Mouse (Mus musculus) forebrain, postnatal 0 days (tissue): ENCODE measurements around the gene Tmem221. TPM values are rescaled to one million over a fixed set of nuclear protein-coding genes. Genes with fewer than 3 reads are reported as not detected.
"Not testable (repeated sequence)": the region's sequence is repeated elsewhere in the genome, so short reads cannot be mapped to it uniquely, and the experiment has no call there.

Source experiments
- ATAC-seq: fragments of 200-750 bp; cut with Nextera tagmentation; 2 replicates; pipeline ENCODE4 v1.8.0; 2017; ENCODE audit warnings: mild to moderate bottlenecking, moderate library complexity
- DNase-seq: peaks from one replicate; pipeline ENCODE4 v3.0.0-alpha.2; 2015
- H3K27ac ChIP-seq: fragments of 300-500 bp; sonication (generic); 2 replicates; pipeline ENCODE4 v1.5.1; 2014; ENCODE audit warnings: low read depth, mild to moderate bottlenecking, antibody characterized with exemption, low read length, moderate library complexity, mixed read lengths
- H3K27me3 ChIP-seq: fragments of 300-500 bp; sonication (generic); 2 replicates; pipeline ENCODE4 v1.6.1; 2014; ENCODE audit warnings: mild to moderate bottlenecking, low read length, mixed read lengths; ENCODE audit not compliant: insufficient read depth
- H3K36me3 ChIP-seq: fragments of 300-500 bp; sonication (generic); 2 replicates; pipeline ENCODE4 v1.6.1; 2014; ENCODE audit warnings: mild to moderate bottlenecking, moderate library complexity; ENCODE audit not compliant: insufficient read depth
- H3K4me1 ChIP-seq: fragments of 300-500 bp; sonication (generic); 2 replicates; pipeline ENCODE4 v1.6.1; 2014; ENCODE audit warnings: antibody characterized with exemption; ENCODE audit not compliant: insufficient read depth
- H3K4me2 ChIP-seq: fragments of 300-500 bp; sonication (generic); 2 replicates; pipeline ENCODE4 v1.6.1; 2014; ENCODE audit warnings: low read depth, mild to moderate bottlenecking, moderate library complexity
- H3K4me3 ChIP-seq: fragments of 300-500 bp; sonication (generic); 2 replicates; pipeline ENCODE4 v1.5.1; 2014; ENCODE audit warnings: low read depth, low read length, mixed read lengths
- H3K9ac ChIP-seq: fragments of 300-500 bp; sonication (generic); 2 replicates; pipeline ENCODE4 v1.6.1; 2014; ENCODE audit warnings: mild to moderate bottlenecking
- H3K9me3 ChIP-seq: fragments of 300-500 bp; sonication (generic); 2 replicates; pipeline ENCODE4 v1.6.1; 2016; ENCODE audit warnings: low read length
- CTCF ChIP-seq: sonication (generic); IDR thresholded peaks from 2 replicates; pipeline ENCODE4 v1.5.1; 2016; ENCODE audit warnings: antibody characterized with exemption, control low read depth, low read depth
- WGBS: fragments of 180-500 bp; shearing (Covaris S2); extraction: QIAGEN DNeasy Blood & Tissue Kit; methylation state at CpG from one replicate; pipeline ENCODE4 v1.1.7; 2014; 5-methylcytosine and 5-hydroxymethylcytosine counted together
- polyA plus RNA-seq: library from polyadenylated mRNA; unstranded; fragments of >200 nt; fragmentation: Nextera tagmentation; extraction: Ambion mirVana; gene quantifications from 2 replicates; pipeline ENCODE4 v1.2.1, GENCODE M21; 2015
- total RNA-seq: library from RNA; depleted of rRNA; stranded (reverse); fragments of >200 nt; gene quantifications from 2 replicates; pipeline ENCODE4 v1.2.3, GENCODE M21; 2014

The Tmem221 gene
- total and polyA plus RNA-seq, 2 experiments from 2014 or later, result 0.16 TPM; not detected in 1

DNA sequence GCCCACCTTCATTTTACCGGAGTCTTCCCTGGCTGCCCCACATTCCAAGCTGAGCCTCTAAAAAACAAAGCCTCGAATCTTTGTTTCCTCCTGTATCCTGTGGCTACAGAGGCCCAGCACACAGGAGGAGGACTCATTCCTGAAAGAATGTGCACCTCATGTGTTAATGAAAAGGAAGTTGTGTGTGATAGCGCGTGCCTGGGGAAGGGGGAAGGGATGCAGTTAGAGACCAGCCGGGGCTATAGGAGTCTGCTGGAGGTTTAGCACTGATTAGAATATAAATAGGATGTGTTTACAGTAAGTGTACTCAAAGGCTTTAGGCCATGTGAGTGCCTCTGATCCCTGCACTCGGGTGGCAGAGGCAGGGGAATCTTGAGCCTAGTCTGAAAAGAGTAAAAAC is 32.4 kb downstream of the Tmem221 start:
- Histone ChIP-seq H3K4me3 (no peak overlapping the region), H3K27me3 (peaks cover 27% of the 10 kb centered on the region), H3K27ac (no peak overlapping the region), H3K4me1 (no peaks in the 10 kb centered on the region), H3K9me3 (no peaks in the 10 kb centered on the region), H3K9ac (no peak overlapping the region), H3K4me2 (no peak overlapping the region), H3K36me3 (no peaks in the 10 kb centered on the region)
- 15% methylated on average over 6 of the region's 6 CpGs for WGBS
- TF ChIP-seq CTCF, result no peak
- no peak for DNase-seq
- ATAC-seq, result no peak

- no peak within 1 kb of the TSS for H3K9ac ChIP-seq
- ATAC-seq (no peak), DNase-seq (no peak)
- no peak within 1 kb of the TSS for H3K27ac ChIP-seq
- peaks cover 27% of the 10 kb centered on the region for H3K27me3 ChIP-seq
- no peaks in the 10 kb centered on the region for H3K36me3 ChIP-seq
- TF ChIP-seq CTCF, result no peak
- H3K4me3 ChIP-seq, result no peak within 1 kb of the TSS
- no peak within 1 kb of the TSS for H3K4me2 ChIP-seq
- WGBS, result 9% methylated on average over 46 of the region's 46 CpGs
- H3K4me1 ChIP-seq, result no peaks in the 10 kb centered on the region
- no peaks in the 10 kb centered on the region for H3K9me3 ChIP-seq
These were observed 33.2 kb downstream of the Tmem221 start, which contains the start of gene Ccdc194 for GRCm38 (mm10) chr8:71525226-71526050. Gene Ccdc194 (minus strand): TSS chr8:71525711.

DNA sequence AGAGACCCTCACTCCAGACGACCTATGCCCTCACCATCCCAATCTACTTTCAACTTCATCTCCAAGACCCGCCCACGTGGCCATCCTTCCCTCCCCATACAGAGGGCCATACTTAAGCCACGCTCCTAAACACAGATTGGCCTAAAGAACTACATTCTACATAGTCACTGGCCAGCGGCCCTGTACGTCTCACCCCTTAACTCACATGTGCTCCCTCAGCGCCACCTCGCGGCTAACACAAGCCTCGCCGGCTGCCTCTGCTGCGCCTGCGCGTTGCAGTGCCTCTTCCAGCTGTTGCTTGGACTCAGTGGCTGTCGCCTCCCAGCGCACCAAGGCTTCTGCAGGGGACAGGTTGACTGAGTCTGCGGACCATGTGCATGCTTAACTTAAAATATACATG is 37.0 kb downstream of the Tmem221 start:
- Histone ChIP-seq H3K27ac (no peak overlapping the region), H3K9ac (no peak overlapping the region), H3K36me3 (no peaks in the 10 kb centered on the region), H3K4me2 (0 out of 2 replicates have a peak overlapping the region, but pooled peaks have one; percentile 8), H3K4me3 (no peak overlapping the region), H3K27me3 (peaks cover 23% of the 10 kb centered on the region), H3K9me3 (no peaks in the 10 kb centered on the region), H3K4me1 (no peaks in the 10 kb centered on the region)
- peak; percentile 91 for TF ChIP-seq CTCF
- peak; percentile 90 for DNase-seq
- 4% methylated on average over 17 of the region's 17 CpGs for WGBS
- peak; percentile 92 for ATAC-seq

- H3K4me1 ChIP-seq, H3K9ac ChIP-seq, H3K9me3 ChIP-seq, H3K36me3 ChIP-seq, H3K27ac ChIP-seq, H3K4me2 ChIP-seq, H3K27me3 ChIP-seq, H3K4me3 ChIP-seq: not testable (repeated sequence)
- DNase-seq (peak; percentile 73), ATAC-seq (peak; percentile 38; the same call in 1 of the 2 replicates)
- 40% methylated on average over 8 of the region's 10 CpGs for WGBS
- peak; percentile 63 for TF ChIP-seq CTCF
These were observed 39.4 kb downstream of the Tmem221 start for GRCm38 (mm10) chr8:71519037-71519825.

- Histone ChIP-seq H3K27ac (no peak overlapping the region), H3K36me3 (no peaks in the 10 kb centered on the region), H3K27me3 (no peaks in the 10 kb centered on the region; the same call in none of the 2 replicates), H3K9me3 (no peaks in the 10 kb centered on the region), H3K4me3 (no peak overlapping the region), H3K4me1 (no peaks in the 10 kb centered on the region), H3K4me2 (no peak overlapping the region), H3K9ac (no peak overlapping the region)
- DNase-seq, result no peak
- no peak for TF ChIP-seq CTCF
- ATAC-seq, result no peak
- 42% methylated on average over 6 of the region's 6 CpGs for WGBS
These were observed 41.9 kb downstream of the Tmem221 start for GRCm38 (mm10) chr8:71516786-71517185.

DNA sequence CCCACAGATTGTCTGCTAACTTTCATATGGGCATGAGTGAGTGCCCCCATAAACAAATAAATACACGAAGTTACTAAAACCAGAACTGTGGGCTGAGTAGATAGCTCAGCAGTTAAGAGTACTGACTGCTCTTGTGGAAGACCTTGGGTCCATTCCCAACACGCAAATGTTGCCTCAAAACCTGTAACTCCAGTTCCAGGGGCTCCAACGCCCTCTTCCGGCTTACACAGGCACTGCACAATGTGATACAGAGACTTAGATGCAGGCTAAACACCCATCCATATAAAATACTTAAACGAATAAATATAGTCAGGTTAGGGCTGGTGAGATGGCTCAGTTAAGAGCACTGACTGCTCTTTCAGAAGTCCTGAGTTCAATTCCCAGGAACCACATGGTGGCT is 43.6 kb downstream of the Tmem221 start:
- ATAC-seq (no peak), DNase-seq (no peak)
- Histone ChIP-seq H3K27me3 (no peaks in the 10 kb centered on the region; the same call in 1 of the 2 replicates), H3K4me1 (no peaks in the 10 kb centered on the region), H3K9ac (no peak overlapping the region), H3K36me3 (no peaks in the 10 kb centered on the region), H3K4me3 (no peak overlapping the region), H3K4me2 (no peak overlapping the region), H3K27ac (no peak overlapping the region), H3K9me3 (no peaks in the 10 kb centered on the region)
- WGBS, result 75% methylated on average over 5 of the region's 5 CpGs
- no peak for TF ChIP-seq CTCF
